Mouse (Mus musculus) stomach, postnatal 0 days (tissue): ENCODE measurements at regions not wholly inside any gene's neighbourhood (a gene's known extent, or its start where the extent isn't known, plus 50 kb on each side); places are given as distances from the start of the nearest gene placed in this dataset.
A peak's percentile ranks its signal among the peaks of the same experiment; 100 is the strongest.

Experiments used
- CTCF ChIP-seq: IDR thresholded peaks from 2 replicates; pipeline ENCODE4 v1.5.1; 2016; ENCODE audit warnings: antibody characterized with exemption, low read depth, mild to moderate bottlenecking, moderate library complexity
- EP300 ChIP-seq: optimal IDR thresholded peaks from 2 replicates; pipeline ENCODE3; 2016; ENCODE audit warnings: antibody characterized with exemption

- TF ChIP-seq CTCF (peak; percentile 56), EP300 (no peak)
These were observed 369.1 kb upstream of the Nr2f2 start for GRCm38 (mm10) chr7:70735591-70735990.
